Mouse (Mus musculus): ENCODE results near the gene Cdc37.

DNA sequence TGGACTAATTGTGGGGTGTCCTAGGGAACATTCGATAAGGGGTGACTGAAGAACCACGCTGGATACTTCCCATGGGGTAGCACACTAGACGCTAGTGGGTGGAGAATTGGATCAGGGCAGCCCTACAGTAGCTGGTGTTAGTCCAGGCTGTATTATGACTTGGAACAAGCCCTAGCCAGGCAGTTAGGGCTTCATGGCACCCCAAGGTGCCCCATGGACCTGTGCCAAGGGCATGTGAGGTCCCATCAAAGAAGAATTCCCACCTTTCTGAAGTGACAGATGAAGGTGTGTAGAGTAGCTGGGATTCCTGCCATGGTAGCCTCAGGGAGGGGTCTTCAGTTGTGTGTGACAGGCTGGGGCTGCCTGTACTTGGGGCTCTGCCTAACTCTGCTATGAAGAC lies 16.7 kb upstream of the Cdc37 start:
- no peak for TF ChIP-seq CTCF (IDR thresholded peaks at IDR 0.05; ENCODE audit: low read depth)
- no peak for TF ChIP-seq EP300 (IDR thresholded peaks at IDR 0.05; ENCODE audit: low read depth)
